Mouse (Mus musculus): ENCODE results near the gene Ube4b.
"Not testable (repeated sequence)": the region's sequence is repeated elsewhere in the genome, so short reads cannot be mapped to it uniquely, and the experiment has no call there.

Ube4b gene

GRCm38 (mm10) chr4:149426325-149427199 is at the start of gene Ube4b:
Gene Ube4b (minus strand): TSS chr4:149426749.
- DNase-seq = peak; percentile 99

- DNase-seq = no peak
Observed at GRCm38 (mm10) chr4:149475096-149475495, 48.5 kb upstream of the Ube4b start.

- no peak for DNase-seq
Observed at GRCm38 (mm10) chr4:149469557-149469956, 43.0 kb upstream of the Ube4b start.

- DNase-seq = no peak
Observed at GRCm38 (mm10) chr4:149463435-149463950, 36.9 kb upstream of the Ube4b start.

GRCm38 (mm10) chr4:149462305-149462971 is 35.9 kb upstream of the Ube4b start:
- no peak for DNase-seq

GRCm38 (mm10) chr4:149461579-149462304 is 35.2 kb upstream of the Ube4b start:
- no peak for DNase-seq

GRCm38 (mm10) chr4:149460475-149460874 is 33.9 kb upstream of the Ube4b start:
- not testable (repeated sequence) for DNase-seq

GRCm38 (mm10) chr4:149459425-149459824 is 32.9 kb upstream of the Ube4b start:
- DNase-seq = no peak

- no peak for DNase-seq
Observed at GRCm38 (mm10) chr4:149458526-149458925, 32.0 kb upstream of the Ube4b start.

GRCm38 (mm10) chr4:149457831-149458430 is 31.4 kb upstream of the Ube4b start:
- DNase-seq = no peak

GRCm38 (mm10) chr4:149457163-149457562 is 30.6 kb upstream of the Ube4b start:
- not testable (repeated sequence) for DNase-seq

- DNase-seq = no peak
Observed at GRCm38 (mm10) chr4:149454879-149455278, 28.3 kb upstream of the Ube4b start, which contains the start of gene Rbp7. Gene Rbp7 (minus strand): TSS chr4:149454978.

- DNase-seq = no peak
Observed at GRCm38 (mm10) chr4:149454263-149454662, 27.7 kb upstream of the Ube4b start.

GRCm38 (mm10) chr4:149453656-149454055 is 27.1 kb upstream of the Ube4b start:
- DNase-seq = no peak

- DNase-seq = no peak
Observed at GRCm38 (mm10) chr4:149450636-149451035, 24.1 kb upstream of the Ube4b start.

- DNase-seq = no peak
Observed at GRCm38 (mm10) chr4:149446309-149446708, 19.8 kb upstream of the Ube4b start.

GRCm38 (mm10) chr4:149445868-149446267 is 19.3 kb upstream of the Ube4b start:
- DNase-seq = peak; percentile 37

GRCm38 (mm10) chr4:149444964-149445701 is 18.6 kb upstream of the Ube4b start:
- peak; percentile 89 for DNase-seq

GRCm38 (mm10) chr4:149444465-149444864 is 17.9 kb upstream of the Ube4b start:
- DNase-seq = no peak

GRCm38 (mm10) chr4:149442436-149442835 is 15.9 kb upstream of the Ube4b start:
- no peak for DNase-seq

- DNase-seq = no peak
Observed at GRCm38 (mm10) chr4:149440576-149440975, 14.0 kb upstream of the Ube4b start.

GRCm38 (mm10) chr4:149431887-149432286 is 5.3 kb upstream of the Ube4b start:
- DNase-seq = not testable (repeated sequence)
